Mouse (Mus musculus) brain, embryonic 14.5 days (tissue): ENCODE measurements at regions not wholly inside any gene's neighbourhood (a gene's known extent, or its start where the extent isn't known, plus 50 kb on each side); places are given as distances from the start of the nearest gene placed in this dataset.

ENCODE experiments used
- CTCF ChIP-seq: fragments of 200-500 bp; IDR thresholded peaks from 2 replicates; pipeline ENCODE4 v1.5.1; 2012; ENCODE audit warnings: inconsistent platforms, mild to moderate bottlenecking, moderate library complexity, borderline replicate concordance; ENCODE audit not compliant: insufficient read depth, insufficient read length; ENCODE audit errors: extremely low read depth
- POLR2A ChIP-seq: fragments of 200-500 bp; IDR thresholded peaks from 2 replicates; pipeline ENCODE4 v1.6.1; 2012; ENCODE audit warnings: mild to moderate bottlenecking, inconsistent platforms, borderline replicate concordance; ENCODE audit not compliant: poor library complexity, insufficient read depth, insufficient read length, severe bottlenecking; ENCODE audit errors: extremely low read depth

DNA sequence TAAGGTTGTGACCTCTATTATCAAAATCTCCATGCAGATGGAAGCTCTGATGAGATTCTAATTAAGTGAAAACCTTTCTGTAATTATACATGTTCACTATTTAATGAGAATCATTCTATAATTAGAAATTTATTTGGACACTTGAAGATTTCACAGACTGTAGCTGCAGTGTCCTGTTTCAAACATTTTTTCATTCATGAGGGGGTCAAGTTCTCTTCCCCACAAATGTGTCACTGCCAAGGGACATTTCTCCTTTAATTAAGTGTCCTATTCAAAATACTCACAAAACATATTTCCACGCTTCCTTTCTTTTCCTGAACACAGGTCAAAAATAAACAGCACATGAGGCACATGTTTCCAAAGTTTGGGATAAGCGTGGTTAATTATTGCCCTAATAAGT is 1159.9 kb upstream of the Tenm3 start:
- TF ChIP-seq POLR2A (no peak), CTCF (no peak)
